ENCODE assay signal across 19 mouse cellular contexts in genomic region chr7:100524669-100525068, GRCm38 (mm10). TPM values are rescaled to one million over a fixed set of nuclear protein-coding genes. Genes with fewer than 3 reads are reported as not detected.
"Had no signal": no experiment of that assay in that cellular context is flagged by ENCODE, and none has a peak within 500 bp of the region (broad histone marks: within the 10 kb centered on the region; RNA-seq: fewer than 3 reads in every experiment).

No protein-coding gene starts in this region.

- H3K4me3 ChIP-seq: neural tube, embryonic 13.5 days; neural tube, embryonic 15.5 days; stomach, embryonic 15.5 days had no signal

- H3K36me3 ChIP-seq: neural tube, embryonic 13.5 days; neural tube, embryonic 15.5 days; stomach, embryonic 15.5 days had no signal

- H3K9ac ChIP-seq: neural tube, embryonic 13.5 days; neural tube, embryonic 15.5 days; stomach, embryonic 15.5 days had no signal

- H3K4me1 ChIP-seq: stomach, embryonic 15.5 days had no signal

- H3K27me3 ChIP-seq: neural tube, embryonic 13.5 days; neural tube, embryonic 15.5 days; stomach, embryonic 15.5 days had no signal

- H3K4me2 ChIP-seq: neural tube, embryonic 13.5 days; neural tube, embryonic 15.5 days; stomach, embryonic 15.5 days had no signal

- DNase-seq: retina, postnatal 1 day; right cerebral cortex, adult 18-20 months; right cerebral cortex, postnatal 14 days; right cerebral cortex, postnatal 25 days; right cerebral cortex, postnatal 4 days; spleen, adult 18-20 months; thymus, adult 18-20 months; thymus, adult 2 months; thymus, postnatal 14 days; thymus, postnatal 25 days; thymus, postnatal 36 days; thymus, postnatal 4 days had no signal

- H3K9me3 ChIP-seq: neural tube, embryonic 13.5 days; neural tube, embryonic 15.5 days; stomach, embryonic 15.5 days had no signal

- H3K27ac ChIP-seq: neural tube, embryonic 13.5 days; neural tube, embryonic 15.5 days; stomach, embryonic 15.5 days; stomach, postnatal 0 days had no signal

RNA-seq across cellular contexts. Expression of gene Ucp3, which starts 51.9 kb away (rescaled TPM):
- total RNA-seq: neutrophil, adult 5-6 weeks had no signal
- polyA plus RNA-seq: neural tube, embryonic 13.5 days; neural tube, embryonic 14.5 days; neural tube, embryonic 15.5 days; stomach, embryonic 14.5 days had no signal
